Mouse (Mus musculus) neural tube, embryonic 14.5 days (tissue): ENCODE measurements around the gene Olfr796. TPM values are rescaled to one million over a fixed set of nuclear protein-coding genes. Genes with fewer than 3 reads are reported as not detected.

Source experiments
- microRNA-seq: library from miRNA; unstranded; fragments of <30 nt; microRNA quantifications from one replicate; pipeline ENCODE4, GENCODE M21; 2016
- polyA plus RNA-seq: library from polyadenylated mRNA; unstranded; fragments of >200 nt; fragmentation: Nextera tagmentation; extraction: Ambion mirVana; gene quantifications from 2 replicates; pipeline ENCODE4 v1.2.1, GENCODE M21; 2014

Olfr796 gene
- polyA plus RNA-seq, 1 experiment from 2014 or later: not detected

Small RNAs within 50 kb of the gene (microRNA-seq; reads per million reads assigned to microRNA genes)
- gene Gm23252: not detected

Other genes starting within 250 kb of the Olfr796 start
- gene Olfr784, start 228.5 kb downstream of the Olfr796 start, polyA plus RNA-seq: 0.11 and 0.22 TPM in 2 replicates
- gene Olfr785, start 207.1 kb downstream of the Olfr796 start, polyA plus RNA-seq: not detected in 2 replicates
- gene Olfr786, start 185.3 kb downstream of the Olfr796 start, polyA plus RNA-seq: 0.15 TPM in 1 of 2 replicates, not detected in the other
- 0.12 TPM in 1 of 2 replicates, not detected in the other for gene Olfr787, start 150.7 kb downstream of the Olfr796 start, polyA plus RNA-seq
- gene Olfr788, start 141.6 kb downstream of the Olfr796 start, polyA plus RNA-seq: 0.07 TPM in 1 of 2 replicates, not detected in the other
- gene Olfr789, start 127.8 kb downstream of the Olfr796 start, polyA plus RNA-seq: not detected in 2 replicates
- not detected in 2 replicates for gene Olfr790, start 114.1 kb downstream of the Olfr796 start, polyA plus RNA-seq
- not detected in 2 replicates for gene Olfr791, start 90.8 kb downstream of the Olfr796 start, polyA plus RNA-seq
- gene Olfr792, start 73.4 kb downstream of the Olfr796 start, polyA plus RNA-seq: not detected in 2 replicates
- gene Olfr794, start 44.9 kb downstream of the Olfr796 start, polyA plus RNA-seq: not detected in 2 replicates
- not detected in 2 replicates for gene Olfr798, start 15.4 kb upstream of the Olfr796 start, polyA plus RNA-seq
- not detected in 2 replicates for gene Olfr799, start 24.9 kb upstream of the Olfr796 start, polyA plus RNA-seq
- not detected in 2 replicates for gene Olfr800, start 45.1 kb upstream of the Olfr796 start, polyA plus RNA-seq
- not detected in 2 replicates for gene Olfr801, start 61.3 kb upstream of the Olfr796 start, polyA plus RNA-seq
- 0.07 TPM in 1 of 2 replicates, not detected in the other for gene Olfr802, start 75.6 kb upstream of the Olfr796 start, polyA plus RNA-seq
- gene Olfr803, start 81.7 kb upstream of the Olfr796 start, polyA plus RNA-seq: not detected in 2 replicates
- gene Olfr804, start 90.6 kb upstream of the Olfr796 start, polyA plus RNA-seq: not detected in 2 replicates
- gene Olfr805, start 116.8 kb upstream of the Olfr796 start, polyA plus RNA-seq: not detected in 2 replicates
- gene Olfr806, start 129.4 kb upstream of the Olfr796 start, polyA plus RNA-seq: not detected in 2 replicates
- not detected in 2 replicates for gene Olfr807, start 145.2 kb upstream of the Olfr796 start, polyA plus RNA-seq
- gene Olfr808, start 152.9 kb upstream of the Olfr796 start, polyA plus RNA-seq: not detected in 2 replicates
- not detected in 2 replicates for gene Olfr809, start 162.1 kb upstream of the Olfr796 start, polyA plus RNA-seq
- not detected in 2 replicates for gene Olfr810, start 182.3 kb upstream of the Olfr796 start, polyA plus RNA-seq
- not detected in 2 replicates for gene Olfr811, start 191.8 kb upstream of the Olfr796 start, polyA plus RNA-seq
- gene Olfr812, start 233.5 kb upstream of the Olfr796 start, polyA plus RNA-seq: not detected in 2 replicates
- gene Olfr813, start 242.8 kb upstream of the Olfr796 start, polyA plus RNA-seq: not detected in 2 replicates